Mouse (Mus musculus) olfactory bulb, adult 2 months (tissue): ENCODE data around the gene Pla2g2e. TPM values are rescaled to one million over a fixed set of nuclear protein-coding genes. Genes with fewer than 3 reads are reported as not detected.
"Not testable (repeated sequence)": the region's sequence is repeated elsewhere in the genome, so short reads cannot be mapped to it uniquely, and the experiment has no call there.

ENCODE experiments used
- H3K27ac ChIP-seq: fragments of 200-500 bp; 2 replicates; pipeline ENCODE4 v1.5.1; 2012; ENCODE audit warnings: low read depth, low read length; ENCODE audit not compliant: insufficient read depth
- H3K4me1 ChIP-seq: fragments of 200-500 bp; 2 replicates; pipeline ENCODE4 v1.6.1; 2012; ENCODE audit warnings: low read length; ENCODE audit not compliant: control insufficient read depth, insufficient read depth
- H3K4me3 ChIP-seq: fragments of 200-500 bp; 2 replicates; pipeline ENCODE4 v1.5.1; 2012; ENCODE audit warnings: mild to moderate bottlenecking, low read depth, low read length, moderate library complexity; ENCODE audit not compliant: insufficient read depth
- CTCF ChIP-seq: fragments of 200-500 bp; IDR thresholded peaks from 2 replicates; pipeline ENCODE4 v1.5.1; 2012; ENCODE audit warnings: low read depth, mild to moderate bottlenecking, low read length, moderate library complexity; ENCODE audit not compliant: insufficient read depth
- POLR2A ChIP-seq: fragments of 200-500 bp; IDR thresholded peaks from 2 replicates; pipeline ENCODE4 v1.6.1; 2012; ENCODE audit warnings: mild to moderate bottlenecking, low read depth, low read length, moderate library complexity; ENCODE audit not compliant: insufficient read depth
- WGBS: fragments of 180-500 bp; shearing (Covaris S2); methylation state at CpG from one replicate; pipeline ENCODE4 v1.1.7; 2018; 5-methylcytosine and 5-hydroxymethylcytosine counted together
- polyA plus RNA-seq: library from polyadenylated mRNA; stranded (reverse); fragments of >200 nt; gene quantifications from 2 replicates; pipeline ENCODE4 v1.2.4, GENCODE M21; 2012; ENCODE audit warnings: low replicate concordance; ENCODE audit not compliant: missing spikeins, insufficient read depth, insufficient read length

Pla2g2e gene
- polyA plus RNA-seq, 1 experiment: not detected

DNA sequence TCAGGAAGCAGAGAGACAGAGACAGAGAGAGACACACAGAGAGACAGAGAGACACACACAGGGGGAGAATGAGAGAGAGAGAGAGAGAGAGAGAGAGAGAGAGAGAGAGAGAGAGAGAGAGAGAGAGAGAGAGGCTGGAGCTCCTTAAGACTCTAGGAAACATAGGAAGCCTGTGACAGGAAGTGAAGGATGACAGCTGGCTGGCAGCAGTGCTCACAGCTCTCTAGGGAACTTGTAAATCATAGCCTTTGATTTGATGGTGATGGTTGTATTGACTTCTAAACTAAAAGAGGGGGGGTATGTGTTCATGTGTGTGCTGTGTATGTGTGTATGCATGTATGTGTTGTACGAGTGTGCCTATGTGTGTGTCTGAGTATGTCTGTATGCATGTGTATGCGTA, 1.8 kb upstream of the Pla2g2e start:
- H3K4me1 ChIP-seq: peaks cover 5% of the 10 kb centered on the region; the same call in 1 of the 2 replicates
- no peak overlapping the region for H3K4me3 ChIP-seq
- WGBS: 99% methylated on average over 2 of the region's 2 CpGs
- TF ChIP-seq POLR2A (no peak), CTCF (no peak)
- H3K27ac ChIP-seq: no peak overlapping the region

DNA sequence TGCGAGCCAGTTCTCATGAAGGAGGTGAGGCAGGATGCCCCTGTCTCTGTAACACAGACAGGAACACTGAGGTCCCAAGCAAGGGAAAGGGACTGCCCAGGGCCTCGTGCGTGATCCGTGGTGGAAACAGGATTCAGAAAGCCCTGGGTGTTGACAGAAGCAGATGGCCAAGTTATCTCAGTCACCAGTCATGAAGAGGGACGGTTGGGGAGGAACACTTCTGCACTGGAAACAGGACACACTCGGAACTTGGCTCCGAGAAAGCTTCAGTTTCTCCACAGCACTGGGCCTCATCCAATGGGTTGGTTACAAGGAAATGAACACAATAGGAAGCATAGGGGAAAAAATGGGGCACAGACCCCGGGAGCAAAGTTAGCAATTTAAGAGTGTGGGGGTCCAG, 1.0 kb downstream of the Pla2g2e start:
- no peak for TF ChIP-seq POLR2A
- no peak for TF ChIP-seq CTCF
- Histone ChIP-seq H3K27ac (no peak overlapping the region), H3K4me3 (no peak overlapping the region), H3K4me1 (peaks cover 5% of the 10 kb centered on the region; the same call in 1 of the 2 replicates)
- 73% methylated on average over 8 of the region's 8 CpGs for WGBS

DNA sequence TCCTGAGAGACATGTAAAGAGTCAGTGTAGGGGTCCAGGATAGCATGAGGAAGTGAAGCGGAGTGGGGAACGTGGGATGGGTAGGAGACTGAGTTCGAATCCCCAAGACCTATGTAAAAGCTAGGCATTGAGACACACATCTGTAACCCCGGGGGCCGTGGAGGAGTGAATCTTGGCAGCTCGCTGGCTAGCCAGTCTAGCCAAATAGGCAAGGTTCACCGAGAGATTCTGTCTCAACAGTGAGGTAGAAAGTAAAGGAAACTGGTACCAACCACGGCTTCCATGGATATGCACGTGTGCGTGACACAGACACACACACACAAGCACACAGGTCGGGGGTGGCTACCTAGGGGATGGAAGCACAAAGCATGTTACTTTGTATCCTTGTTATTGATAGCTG, 2.1 kb downstream of the Pla2g2e start:
- Histone ChIP-seq H3K4me3 (no peak overlapping the region), H3K4me1 (peaks cover 5% of the 10 kb centered on the region; the same call in 1 of the 2 replicates), H3K27ac (no peak overlapping the region)
- 95% methylated on average over 11 of the region's 11 CpGs for WGBS
- TF ChIP-seq CTCF (no peak), POLR2A (no peak)

DNA sequence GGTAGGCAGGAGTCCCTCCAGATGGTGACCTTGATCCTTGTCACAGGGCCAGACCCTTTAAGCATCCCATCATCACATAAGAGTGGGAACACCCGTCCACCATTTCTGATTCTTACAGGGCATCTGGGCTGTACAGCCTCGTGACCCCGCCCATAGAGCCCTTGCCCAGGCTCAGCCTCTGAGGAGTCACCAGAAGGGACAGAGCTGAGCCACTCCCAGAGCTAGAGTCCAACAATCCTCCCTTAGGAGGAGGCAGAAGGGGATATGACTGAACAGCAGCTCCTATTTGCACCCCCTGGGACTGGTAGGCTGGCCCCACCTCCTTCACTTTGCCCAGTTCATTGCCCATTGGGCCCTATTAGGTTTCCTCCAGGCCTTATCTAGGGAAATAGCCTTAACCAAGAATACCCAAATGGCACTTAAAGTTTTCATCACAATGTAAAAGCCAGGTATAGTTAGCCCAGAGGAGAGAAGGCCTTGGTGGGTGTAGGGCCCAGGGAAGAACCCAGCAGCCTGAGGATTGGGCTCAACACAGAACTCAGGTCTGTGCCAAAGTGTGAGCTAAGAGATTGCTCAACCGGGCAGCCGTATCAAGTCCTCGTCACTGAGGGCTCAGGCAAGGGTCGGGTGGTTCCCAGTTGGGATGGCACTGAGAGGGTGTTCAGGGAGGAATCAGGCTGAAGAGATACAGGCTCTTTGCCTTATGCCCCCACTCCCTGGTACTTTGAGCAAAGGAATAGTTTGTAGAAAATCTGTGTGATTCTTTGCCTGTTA, 3.3 kb downstream of the Pla2g2e start:
- no peak overlapping the region for H3K4me3 ChIP-seq
- H3K27ac ChIP-seq: no peak overlapping the region
- no peak for TF ChIP-seq POLR2A
- H3K4me1 ChIP-seq: peaks cover 5% of the 10 kb centered on the region; the same call in 1 of the 2 replicates
- 88% methylated on average over 7 of the region's 7 CpGs for WGBS

DNA sequence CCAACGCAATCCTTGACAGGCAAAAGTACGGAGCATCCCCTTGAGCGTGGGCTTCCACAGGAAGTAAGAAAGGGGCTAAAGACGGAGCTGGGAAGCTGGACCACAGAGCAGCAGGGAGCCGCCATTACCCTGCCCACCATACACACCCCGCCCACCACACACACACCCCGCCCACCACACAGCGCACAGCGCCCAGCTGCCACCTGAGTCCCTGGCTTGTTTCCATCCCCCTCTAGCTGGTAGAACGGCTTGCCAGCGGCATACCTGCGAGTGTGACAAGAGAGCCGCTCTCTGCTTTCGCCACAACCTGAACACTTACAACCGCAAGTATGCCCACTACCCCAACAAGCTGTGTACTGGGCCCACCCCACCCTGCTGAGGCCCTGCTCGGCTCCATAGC, 4.4 kb downstream of the Pla2g2e start:
- WGBS: 42% methylated on average over 16 of the region's 16 CpGs
- TF ChIP-seq CTCF (no peak), POLR2A (no peak)
- H3K27ac ChIP-seq: no peak overlapping the region
- no peak overlapping the region for H3K4me3 ChIP-seq
- peaks cover 5% of the 10 kb centered on the region; the same call in 1 of the 2 replicates for H3K4me1 ChIP-seq

DNA sequence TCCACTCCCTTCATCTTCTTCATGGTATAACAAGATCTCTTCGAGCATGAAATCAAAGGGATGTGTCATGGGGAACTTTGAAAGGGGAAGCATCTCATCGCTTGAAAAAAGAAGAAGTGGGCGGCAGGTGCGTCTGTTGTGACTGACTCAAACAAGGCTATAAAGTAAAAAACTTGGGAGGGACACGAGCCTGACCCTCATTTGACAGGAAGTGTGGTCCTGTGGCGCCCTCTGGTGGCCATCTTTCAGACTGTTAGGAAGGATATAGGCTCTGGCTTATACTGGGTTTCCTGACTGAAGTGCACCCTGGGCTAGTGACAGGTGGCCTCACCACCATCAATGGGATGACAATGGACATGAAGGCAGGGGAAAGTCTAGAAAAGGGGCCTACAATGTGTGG, 6.5 kb downstream of the Pla2g2e start:
- H3K27ac ChIP-seq: no peak overlapping the region
- WGBS: 9% methylated on average over 6 of the region's 6 CpGs
- no peak overlapping the region for H3K4me3 ChIP-seq
- TF ChIP-seq CTCF (peak; percentile 60), POLR2A (no peak)
- H3K4me1 ChIP-seq: no peaks in the 10 kb centered on the region; the same call in 1 of the 2 replicates

DNA sequence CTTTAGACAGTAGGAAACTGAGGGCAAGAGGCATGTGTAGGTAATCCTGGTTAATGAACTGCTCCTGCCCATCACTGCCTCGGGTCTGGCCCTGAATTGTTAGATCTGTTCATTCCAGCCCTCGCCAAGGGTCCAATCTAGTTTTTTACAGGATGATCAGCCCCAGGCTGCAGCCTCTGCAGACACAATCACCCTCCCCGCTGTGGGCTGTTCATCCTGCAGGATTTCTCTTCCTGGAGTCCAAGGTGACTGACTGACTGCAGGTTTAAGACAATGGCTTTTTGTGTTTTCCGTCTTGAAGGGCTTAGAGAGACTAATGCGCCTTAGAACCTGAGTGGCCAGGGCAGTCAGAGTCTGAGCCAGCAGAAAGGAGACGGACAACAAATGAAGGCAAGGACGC, 11.4 kb downstream of the Pla2g2e start:
- Histone ChIP-seq H3K4me1 (no peaks in the 10 kb centered on the region), H3K4me3 (no peak overlapping the region), H3K27ac (no peak overlapping the region)
- 60% methylated on average over 7 of the region's 7 CpGs for WGBS
- no peak for TF ChIP-seq POLR2A
- TF ChIP-seq CTCF: no peak

DNA sequence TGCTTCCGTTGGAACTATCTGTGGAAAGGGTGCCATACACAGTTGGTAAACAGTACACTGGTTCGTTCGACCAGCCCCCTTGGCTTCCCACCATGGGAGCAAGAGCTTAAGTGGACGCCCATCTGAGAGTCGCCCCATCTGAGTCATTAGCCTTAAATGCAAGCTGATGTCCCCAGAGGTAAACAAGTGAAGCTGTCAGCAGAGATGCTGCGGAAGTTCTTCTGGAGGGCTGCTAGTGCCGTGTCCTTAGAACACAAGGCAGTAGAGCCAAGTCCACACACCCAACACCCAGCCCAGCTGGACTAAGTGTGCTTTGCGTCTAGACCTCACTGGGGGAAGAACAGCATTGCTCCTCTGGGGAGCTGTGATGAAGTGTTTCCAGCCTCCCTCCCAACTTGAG, 11.9 kb downstream of the Pla2g2e start:
- 62% methylated on average over 8 of the region's 8 CpGs for WGBS
- Histone ChIP-seq H3K4me1 (no peaks in the 10 kb centered on the region), H3K27ac (no peak overlapping the region), H3K4me3 (no peak overlapping the region)
- TF ChIP-seq CTCF (no peak), POLR2A (no peak)

DNA sequence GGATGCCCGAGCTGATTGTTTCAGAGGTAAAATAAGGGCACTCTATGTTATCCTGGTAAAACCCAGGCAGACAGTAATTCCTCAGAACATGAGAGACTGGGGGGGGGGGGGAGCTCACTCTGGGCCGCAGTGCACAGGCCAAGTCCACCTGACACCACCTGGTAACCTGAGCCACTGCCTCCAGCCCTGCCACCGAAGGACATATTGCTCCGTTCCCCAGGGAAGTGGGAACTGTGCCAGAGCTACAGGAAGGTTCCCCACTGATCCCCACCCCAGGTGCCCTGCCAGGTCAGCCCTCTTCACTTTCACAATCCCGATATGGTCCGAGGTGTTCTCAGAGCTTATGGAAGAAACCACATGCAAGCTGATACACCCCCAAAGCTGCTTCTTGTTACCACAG, 14.9 kb downstream of the Pla2g2e start:
- WGBS: 92% methylated on average over 6 of the region's 6 CpGs

DNA sequence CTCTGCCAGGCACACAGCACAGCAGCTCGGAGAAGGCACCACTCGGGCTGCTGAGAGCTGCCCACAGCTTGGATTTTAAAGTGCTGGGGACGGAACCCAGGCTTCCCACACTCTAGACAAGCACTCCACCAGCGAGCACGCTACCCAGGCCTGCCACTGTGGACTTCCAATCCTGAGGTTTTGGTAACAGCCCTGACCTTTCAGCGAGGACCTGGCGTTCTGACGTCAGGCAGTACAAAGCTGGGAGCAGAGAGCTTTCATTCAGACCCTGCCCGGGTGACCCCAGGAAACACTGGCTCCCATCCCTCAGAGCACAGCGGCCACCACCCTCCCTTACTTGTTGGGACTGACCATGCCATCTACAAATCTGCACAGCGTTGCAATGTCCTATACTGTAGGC, 16.0 kb downstream of the Pla2g2e start:
- H3K27ac ChIP-seq, H3K4me3 ChIP-seq, H3K4me1 ChIP-seq: not testable (repeated sequence)
- WGBS: 93% methylated on average over 11 of the region's 11 CpGs

More for the DNA sequence above, 14.9 kb downstream of the Pla2g2e start:
- H3K27ac ChIP-seq: no peak overlapping the region
- H3K4me1 ChIP-seq: no peaks in the 10 kb centered on the region
- H3K4me3 ChIP-seq: no peak overlapping the region
- TF ChIP-seq POLR2A (no peak), CTCF (no peak)
